Mouse (Mus musculus) c-Kit-negative CD71-positive TER-119-positive erythroid progenitor cells, embryonic 14.5 days (primary cell): ENCODE data around the gene Irak3.
"Not testable (repeated sequence)": the region's sequence is repeated elsewhere in the genome, so short reads cannot be mapped to it uniquely, and the experiment has no call there.

Experiments used
- DNase-seq: peaks from one replicate; pipeline ENCODE4 v3.0.0-alpha.2; 2013; ENCODE audit warnings: low read depth, low spot score

The Irak3 gene

DNA sequence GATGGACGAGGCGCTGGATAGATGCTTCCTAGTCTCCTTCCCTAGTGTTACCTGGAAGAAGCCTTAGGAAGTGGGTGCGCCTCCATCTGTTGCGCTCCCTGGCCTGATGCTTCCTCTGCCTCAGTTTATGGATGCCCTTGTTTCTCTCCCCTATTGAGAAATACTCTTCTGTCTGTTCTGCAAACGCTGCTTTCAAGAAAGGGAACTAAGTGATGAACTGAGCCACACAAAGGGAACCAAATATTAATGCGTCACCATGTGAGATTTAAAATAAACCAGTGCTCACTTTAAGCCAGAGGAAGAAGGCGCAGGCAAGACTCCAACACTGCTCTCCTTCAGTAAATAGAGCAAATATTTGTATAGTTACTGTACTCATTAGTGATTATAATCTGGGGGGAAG is 38.4 kb downstream of the Irak3 start:
- DNase-seq = no peak

DNA sequence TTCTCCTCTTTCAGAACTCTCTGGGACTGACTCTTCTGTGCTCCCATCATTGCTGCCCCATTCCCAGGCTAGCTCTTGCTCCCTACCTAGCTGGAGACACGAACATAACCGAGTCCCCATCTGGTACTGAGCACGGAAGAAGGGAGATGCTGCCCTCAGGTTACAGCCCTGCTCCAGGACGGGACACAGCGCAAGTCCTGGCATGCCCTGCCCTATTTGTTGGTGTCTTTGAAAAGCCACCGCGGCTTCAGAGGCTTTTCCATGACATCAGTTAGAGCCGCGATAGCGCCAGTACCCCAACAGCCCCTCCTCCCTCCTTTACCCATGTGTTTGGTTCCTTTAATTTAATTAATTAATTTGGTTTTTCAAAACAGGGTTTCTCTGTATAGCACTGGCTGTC is 39.1 kb downstream of the Irak3 start:
- DNase-seq = no peak

DNA sequence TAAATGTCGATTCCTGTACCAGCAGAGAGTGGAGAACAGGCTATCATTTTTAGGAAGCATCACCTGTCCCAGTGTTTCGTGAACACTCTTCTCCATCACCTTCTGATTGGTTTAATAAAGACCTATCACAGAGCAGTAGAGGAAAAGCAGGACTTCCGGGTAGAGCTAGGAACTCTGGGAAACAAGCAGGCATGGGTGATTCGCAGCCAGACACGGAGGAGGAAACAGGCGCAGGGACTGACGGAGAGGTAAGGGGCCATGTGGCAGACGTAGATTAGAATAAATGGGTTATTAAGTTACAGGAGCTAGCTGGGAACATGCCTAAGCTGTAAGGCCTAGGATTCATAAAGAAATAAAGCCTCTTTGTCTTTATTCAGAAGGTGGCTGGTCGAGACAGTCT is 41.4 kb downstream of the Irak3 start:
- no peak for DNase-seq

DNA sequence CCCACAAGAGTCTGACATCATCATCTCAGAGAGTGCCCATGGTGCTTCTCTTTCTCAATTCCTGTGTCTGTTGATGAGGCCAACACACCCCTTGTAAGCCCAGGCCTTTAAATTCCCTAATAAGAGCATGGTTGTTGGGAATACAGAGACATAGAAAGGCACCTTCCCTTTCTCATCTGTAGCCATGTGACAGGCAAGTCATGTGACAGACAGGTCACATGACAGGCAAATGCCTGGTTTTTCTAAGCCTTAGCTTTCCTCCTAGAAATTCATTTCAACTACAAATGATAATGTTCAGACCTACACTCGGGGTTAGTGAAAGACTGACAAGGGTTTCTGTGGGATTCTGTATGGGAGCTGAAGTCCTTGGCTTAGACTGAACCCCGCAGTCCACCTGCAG is 48.0 kb downstream of the Irak3 start:
- no peak for DNase-seq

DNA sequence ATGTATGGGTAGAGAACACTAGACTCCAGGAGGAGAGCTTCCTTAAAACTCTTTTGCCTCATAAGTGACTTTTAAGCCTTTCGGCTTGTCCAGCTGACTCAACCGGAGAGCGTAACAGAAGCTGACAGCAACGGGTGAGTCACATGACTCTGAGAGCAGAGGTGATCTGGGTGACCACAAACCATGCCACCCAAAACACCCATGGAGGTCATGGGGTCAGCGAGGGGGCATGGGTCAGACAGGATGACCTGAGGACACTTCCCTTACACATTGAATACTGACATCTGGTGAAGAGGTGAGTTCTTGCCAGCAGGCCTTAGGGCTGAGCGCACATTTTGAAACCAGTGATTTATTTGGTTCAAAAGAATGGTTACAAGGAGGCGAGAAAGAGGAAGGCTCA is 50.3 kb downstream of the Irak3 start:
- no peak for DNase-seq

DNA sequence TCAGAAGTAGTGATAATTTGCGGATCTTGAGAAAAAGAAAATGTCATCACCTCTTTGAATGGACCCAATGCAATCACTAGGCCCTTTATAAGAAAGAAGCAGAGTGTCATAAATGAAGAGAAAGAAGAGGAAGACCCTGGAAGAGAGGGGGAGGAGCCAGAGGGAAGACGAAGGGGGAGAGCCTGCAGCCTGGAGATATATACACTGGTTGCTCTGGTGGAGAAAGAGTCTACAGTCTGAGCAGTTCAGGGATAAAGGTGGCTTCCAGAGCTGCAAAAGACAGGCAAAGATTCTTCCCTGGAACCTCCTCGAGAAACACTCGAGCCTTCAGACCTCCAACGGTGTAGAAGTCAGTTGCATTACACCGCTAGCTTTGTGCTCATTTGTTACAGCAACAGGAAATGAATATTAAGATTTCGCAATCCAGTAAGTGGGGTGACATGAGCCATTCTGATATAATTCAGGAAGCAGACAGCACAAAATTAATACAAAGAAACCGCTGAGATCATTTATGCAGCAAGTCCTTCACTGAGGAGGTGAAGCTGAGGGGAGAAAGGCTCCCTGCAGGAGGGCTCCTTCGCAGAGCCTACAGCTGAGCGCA is 60.9 kb downstream of the Irak3 start:
- DNase-seq = no peak

DNA sequence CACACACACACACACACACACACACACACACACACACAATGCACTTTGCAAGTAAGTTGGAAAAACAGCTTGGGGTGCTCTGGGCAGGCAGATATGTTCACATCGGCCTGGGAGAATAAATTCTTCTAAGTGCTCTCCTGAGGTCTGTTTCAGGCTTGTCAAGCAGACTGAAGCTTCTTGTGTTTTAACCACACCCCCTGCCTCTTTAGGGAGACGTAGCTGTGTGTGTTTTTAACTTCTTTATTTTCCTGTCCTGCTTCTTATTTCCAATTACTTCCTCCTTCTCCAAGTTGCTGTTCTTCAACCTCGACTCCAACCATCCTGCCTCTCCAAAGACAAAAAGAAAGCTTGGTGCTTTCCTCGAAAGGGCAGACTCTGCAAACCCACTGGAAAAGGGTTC is 61.7 kb downstream of the Irak3 start:
- DNase-seq = no peak

DNA sequence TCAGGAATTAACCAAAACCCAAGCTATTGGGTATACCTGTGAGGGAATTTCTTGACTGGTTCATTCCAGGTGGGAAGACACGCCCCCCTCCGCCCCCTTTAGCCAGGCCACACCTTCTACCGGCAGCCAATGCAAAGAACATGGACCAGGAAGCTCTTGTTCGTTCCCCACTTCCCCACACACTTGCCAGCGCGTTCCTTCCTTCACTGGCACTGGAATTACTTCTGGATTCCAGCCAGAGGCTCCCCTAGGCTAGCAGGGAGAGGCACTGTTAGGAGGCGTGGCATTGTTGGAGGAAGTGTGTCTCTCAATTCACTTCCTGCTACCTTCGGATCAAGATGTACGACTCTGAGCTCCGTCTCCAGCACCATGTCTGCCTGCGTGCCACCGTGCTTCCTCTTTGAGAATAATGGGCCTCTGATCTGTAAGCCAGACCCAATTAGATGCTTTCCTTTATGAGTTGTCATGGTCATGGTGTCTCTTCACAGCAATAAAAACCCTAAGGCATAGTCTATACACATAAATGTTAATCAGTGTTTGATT is 65.8 kb downstream of the Irak3 start:
- DNase-seq = no peak

DNA sequence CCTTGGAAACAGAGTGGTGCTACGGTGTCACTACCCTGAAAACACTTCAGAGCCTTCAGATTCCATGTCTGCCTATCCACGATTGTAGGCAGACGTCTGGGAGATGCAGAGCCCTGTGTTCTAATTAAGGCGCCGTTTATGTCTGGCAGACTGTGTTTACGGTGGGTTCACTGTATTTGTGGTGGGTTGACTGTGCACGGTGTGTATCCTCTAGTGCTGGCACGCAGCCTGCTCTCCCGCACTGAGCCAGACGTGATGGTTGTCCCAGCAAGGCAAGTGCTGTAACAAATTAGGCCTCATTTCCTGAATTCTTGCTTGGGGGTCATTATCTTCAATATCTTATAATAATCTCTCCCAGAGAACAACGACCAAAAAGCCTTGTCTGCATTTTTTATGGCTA is 68.2 kb downstream of the Irak3 start:
- DNase-seq = no peak

DNA sequence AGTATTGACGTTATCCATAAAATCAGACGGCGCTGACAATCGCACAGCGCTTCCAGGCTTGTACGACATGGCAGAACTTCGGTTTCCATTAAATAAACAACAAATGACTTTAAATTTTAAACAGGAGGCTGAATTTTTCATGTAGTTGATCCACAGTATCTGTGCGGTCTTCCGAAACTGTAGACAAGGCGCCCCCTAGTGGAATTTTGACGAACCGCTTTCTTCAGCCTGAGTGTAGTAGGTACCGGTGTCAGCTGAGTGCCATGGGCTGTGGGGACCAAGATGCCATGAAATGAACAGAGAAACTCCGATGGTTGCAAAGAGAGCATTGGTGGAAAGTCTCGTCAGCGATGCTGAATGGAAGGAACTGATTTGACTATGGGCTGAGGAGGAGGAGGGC is 71.3 kb downstream of the Irak3 start:
- peak; percentile 24 for DNase-seq

DNA sequence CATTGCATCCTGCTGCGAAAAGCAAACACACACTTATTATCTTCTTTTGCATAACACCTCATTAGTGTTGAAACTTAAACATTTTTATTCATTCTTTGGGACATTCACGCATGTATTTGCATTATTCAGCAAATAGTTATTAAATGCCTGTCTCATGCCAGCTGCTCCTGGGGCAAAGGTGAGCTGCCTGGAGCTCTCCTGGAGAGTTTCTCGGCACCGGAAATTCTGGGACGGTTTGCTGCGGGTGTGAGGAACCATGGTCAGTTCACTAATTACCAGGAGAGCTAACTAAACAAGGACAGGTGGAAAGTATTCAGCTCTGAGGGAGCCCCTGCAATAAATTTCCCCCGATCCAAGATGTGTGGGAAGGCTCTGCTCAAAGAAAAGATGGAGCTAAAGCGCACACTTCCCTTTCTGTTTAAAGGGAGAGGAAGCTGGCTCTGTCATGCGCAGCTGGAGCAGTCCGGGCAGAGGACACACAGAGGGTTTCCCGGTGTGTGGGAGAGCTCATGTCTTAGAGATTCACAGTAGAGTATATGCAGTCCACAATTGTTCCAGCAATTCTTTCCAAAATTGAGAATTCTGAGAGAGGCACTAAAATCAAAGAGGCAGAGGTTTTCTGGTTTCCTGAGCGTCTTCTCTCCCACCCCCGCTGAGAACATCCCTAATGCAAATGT is 73.2 kb downstream of the Irak3 start:
- no peak for DNase-seq

DNA sequence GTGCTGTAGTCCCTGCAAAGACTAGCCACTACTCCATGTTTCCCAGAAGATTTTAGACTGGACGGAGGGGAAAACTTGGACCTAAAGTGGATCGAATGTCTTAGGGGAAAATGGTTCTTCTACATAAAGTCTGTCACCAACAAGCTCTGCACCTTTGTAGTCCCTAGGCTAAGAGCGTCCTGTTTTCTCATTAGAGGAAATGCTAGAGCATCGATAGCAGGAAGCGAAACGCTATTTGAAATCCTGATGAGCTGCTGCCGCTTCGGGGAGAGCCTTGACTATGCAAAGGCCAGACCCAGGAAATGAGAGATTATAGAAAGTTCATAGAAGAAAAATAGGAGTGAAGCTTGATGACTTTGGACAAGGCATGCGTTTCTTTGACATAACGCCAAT is 76.5 kb downstream of the Irak3 start:
- DNase-seq = no peak

DNA sequence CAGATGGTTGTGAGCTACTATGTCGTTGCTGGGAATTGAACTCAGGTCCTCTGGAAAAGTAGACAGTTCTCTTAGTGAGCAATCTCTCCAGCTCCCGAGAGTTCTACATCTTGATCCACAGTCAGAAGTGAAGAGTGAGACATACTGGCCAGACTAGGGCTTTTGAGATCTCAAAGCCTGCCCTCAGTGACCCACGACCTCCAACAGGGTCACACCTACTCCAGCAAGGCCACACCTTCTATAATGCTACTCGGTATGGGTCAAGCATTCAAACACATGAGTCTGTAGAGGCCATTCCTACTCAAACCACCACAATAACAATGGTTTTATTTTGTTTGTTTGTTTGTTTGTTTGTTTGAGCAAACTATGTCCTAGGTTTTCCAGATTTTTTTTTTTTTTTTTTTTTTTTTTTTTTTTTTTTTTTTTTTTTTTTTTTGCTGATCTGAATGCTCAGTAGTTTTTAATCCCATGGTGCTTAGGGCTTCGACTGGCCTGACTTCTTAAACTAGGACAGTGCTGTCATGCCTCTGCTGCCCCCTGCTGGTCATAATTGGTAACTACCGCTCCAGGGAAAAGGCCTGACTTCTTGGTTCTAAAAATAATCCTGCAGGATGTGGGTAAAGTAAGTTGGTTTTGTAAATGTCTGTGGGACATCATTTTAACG is 77.0 kb downstream of the Irak3 start:
- peak; percentile 54 for DNase-seq

DNA sequence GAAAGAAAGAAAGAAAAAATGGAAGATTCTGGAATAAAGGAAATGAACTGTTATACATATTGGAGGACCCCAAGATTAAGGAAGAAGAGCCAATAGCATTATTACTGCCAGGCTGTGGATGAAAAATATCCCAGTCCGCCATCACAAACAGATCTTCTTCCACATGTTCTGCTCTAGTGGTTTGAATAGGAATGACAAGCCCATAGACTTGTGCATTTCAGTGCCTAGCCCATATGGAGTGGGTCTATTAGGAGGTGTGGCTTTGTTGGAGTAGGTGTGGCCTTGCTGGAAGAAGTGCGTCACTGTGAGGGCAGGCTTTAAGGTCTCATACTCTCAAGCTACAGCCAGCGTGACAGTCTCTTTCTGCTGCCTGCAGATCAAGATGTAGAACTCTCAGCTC is 78.2 kb downstream of the Irak3 start:
- no peak for DNase-seq

DNA sequence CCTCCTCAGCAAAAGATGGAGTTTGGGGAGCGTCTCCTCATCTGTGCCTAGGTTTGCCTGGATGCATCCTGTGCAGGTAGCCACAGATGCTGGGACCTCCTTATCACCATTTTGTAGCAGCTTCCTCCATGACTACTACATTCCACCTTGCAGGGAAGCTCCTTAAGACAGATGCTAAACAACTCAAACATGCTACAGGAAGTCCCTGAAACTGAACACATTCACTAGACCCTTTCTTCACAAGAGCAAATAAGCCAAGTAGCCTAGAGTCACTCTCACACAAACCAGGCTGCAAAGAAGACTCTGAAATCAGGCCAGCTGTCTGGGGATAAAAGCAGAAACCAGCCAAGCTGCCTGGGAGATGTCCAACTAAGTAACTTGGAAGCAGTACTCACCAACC is 86.7 kb downstream of the Irak3 start:
- DNase-seq = no peak

DNA sequence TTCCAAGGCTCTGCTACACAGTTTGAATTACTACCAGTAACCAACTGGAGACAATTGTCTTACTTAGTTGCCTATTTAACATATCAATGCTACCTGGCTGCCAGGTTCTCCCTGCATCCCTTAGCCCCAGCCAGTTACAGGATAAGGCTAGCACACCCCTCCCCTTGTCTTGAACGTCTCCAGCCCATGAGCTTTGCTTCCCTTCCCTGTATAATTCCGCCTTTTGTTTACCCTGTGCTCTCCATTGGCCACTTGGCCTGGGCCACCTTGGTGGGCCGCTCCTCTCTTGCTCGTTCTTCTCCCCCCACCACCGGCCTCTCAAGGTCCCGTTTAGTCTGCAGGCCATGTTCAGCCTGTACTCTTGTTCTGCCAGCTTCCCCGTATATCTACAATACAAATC is 87.4 kb downstream of the Irak3 start:
- DNase-seq = no peak

DNA sequence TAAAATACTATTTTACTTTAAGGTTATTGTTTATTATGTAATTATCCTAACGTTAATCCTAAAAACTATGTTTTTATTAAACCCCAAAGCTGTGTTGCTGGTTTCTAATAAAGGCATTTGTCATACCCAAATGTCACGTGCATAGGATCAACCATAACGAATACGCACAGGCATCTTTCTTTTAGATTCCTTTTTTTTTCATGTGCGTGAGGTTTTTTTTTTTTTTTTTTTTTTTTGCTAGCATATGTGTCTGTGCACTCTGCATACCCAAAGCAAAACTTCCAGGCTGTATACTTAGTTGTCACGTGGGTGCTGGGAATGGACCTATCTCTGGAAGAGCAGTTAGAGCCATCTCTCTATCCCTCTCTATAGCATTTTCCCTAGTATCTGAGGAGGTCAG is 88.0 kb downstream of the Irak3 start:
- no peak for DNase-seq

DNA sequence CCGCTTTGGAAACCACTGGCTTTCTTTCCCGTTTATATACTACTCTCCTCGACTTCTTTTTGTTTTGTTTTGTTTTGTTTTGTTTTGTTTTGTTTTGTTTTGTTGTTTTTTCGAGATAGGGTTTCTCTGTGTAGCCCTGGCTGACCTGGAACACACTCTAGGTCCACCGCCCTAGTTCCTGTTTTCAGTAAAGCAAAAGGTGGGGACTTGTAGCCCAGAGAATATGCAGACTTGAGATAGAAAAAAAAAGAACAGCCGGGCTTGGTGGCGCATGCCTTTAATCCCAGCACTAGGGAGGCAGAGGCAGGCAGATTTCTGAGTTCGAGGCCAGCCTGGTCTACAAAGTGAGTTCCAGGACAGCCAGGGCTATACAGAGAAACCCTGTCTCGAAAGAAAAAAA is 88.4 kb downstream of the Irak3 start:
- not testable (repeated sequence) for DNase-seq

DNA sequence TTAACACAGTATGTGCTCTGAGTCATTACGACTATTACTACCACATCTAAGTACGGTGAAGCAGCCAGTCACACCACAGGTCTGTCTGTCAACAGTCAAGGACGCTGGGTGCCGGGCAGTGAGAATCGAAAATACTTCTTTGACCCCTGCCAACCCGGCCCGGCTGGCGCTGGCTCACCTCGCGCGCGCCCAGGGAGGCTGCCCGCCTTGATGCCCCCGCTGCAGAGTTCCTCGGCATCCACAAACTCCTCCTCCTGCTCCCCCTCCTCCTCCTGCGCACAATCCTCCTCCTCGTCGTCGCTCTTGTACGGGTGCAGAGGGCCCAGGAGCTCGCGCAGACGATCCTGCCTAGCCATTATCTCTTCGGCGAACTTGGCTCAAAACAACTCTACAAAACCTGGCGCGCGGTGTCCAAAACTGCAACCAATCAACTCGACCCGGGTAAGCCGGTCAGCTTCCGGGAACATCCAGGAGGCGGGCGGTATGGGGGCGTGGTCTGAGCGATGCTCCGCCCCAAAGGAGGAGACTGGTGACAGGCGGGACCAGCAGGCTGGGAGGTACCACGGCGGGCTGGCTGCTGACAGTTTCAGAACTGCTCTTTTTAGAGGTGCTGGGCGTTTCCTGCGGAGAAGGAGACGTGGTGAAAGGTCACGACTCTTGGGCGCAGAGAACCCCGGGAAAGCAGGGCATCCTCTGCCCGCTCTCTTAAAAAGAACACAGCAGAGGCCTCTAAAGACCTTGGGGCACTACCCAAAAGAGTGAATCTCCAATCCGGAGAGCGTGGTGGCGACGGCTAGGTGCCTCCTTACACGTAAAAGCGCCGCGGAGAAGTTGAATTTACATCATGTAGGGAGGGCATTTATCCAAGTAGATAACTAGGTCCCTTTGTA is 89.2 kb downstream of the Irak3 start, which contains the start of gene Helb:
Gene Helb (minus strand): TSS at position 481 of the 890 bp plus-strand sequence.
- peak; percentile 96 for DNase-seq

DNA sequence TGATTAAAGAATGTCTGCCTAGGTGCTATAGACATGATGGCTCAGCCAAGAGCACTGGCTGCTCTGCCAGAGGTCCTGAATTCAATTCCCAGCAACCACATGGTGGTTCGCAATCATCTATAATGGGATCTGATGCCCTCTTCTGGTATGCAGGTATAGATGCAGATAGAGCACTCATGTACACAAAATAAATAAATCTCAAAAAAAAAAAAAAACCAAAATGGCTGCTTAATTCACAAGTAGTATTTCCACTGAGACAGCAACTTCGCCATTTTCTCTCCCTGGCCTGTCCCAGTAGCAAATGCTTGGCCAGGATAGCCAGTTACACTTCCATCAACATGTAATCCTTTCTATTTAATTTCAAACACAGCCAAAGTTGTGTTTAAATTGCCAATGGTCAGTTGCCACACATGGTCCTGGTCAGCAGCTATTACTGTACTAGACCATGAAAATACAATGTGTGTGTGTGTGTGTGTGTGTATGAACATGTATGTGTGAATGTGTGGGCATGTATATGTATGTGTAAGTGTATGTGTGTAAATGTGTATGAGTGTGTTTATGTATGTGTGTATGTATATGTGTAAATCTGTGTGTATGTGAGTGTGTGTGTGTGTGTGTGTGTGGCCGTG is 90.1 kb downstream of the Irak3 start:
- no peak for DNase-seq

DNA sequence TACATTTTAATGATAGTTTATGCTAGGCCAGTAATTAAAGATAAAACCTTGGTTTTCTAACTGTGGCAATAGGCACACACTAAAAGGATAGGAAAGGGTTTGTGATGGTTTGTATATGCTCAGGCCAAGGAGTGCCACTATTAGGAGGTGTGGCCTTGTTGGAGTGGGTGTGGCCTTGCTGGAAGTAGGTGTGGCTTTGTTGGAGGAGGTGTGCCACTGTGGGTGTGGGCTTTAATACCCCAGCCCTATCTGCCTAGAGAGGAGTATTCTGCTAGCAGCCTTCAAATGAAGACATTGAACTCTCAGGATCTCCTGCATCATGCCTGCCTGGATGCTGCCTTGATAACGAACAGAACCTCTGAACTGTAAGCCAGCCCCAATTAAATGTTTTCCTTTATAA is 101.1 kb downstream of the Irak3 start:
- DNase-seq = no peak
